Mouse (Mus musculus): Measurements from ENCODE around the gene Cux1. TPM values are rescaled to one million over a fixed set of nuclear protein-coding genes. Genes with fewer than 3 reads are reported as not detected.
A peak's percentile ranks its signal among the peaks of the same experiment; 100 is the strongest.

Cux1 gene
- total and polyA plus RNA-seq, 3 experiments: 46.8 to 101 (median 85.8) TPM

GRCm38 (mm10) chr5:136456395-136456794, 110.9 kb downstream of the Cux1 start:
- H3K9ac ChIP-seq (ENCODE audit: low read depth, low read length): no peak overlapping the region
- no peak for DNase-seq
- intact Hi-C loops (cut with DNase I): no loop called here
- H3K4me3 ChIP-seq: no peak overlapping the region
- H3K79me2 ChIP-seq (replicated peaks; ENCODE audit: control insufficient read depth, insufficient read depth, low read length): no peaks in the 10 kb centered on the region; the same call in 1 of the 2 replicates
- WGBS: 43% methylated on average over 4 of the region's 4 CpGs
- no peak for TF ChIP-seq EP300 (IDR thresholded peaks at IDR 0.05; ENCODE audit: insufficient read depth, low read depth, low read length)
- TF ChIP-seq POLR2A (IDR thresholded peaks at IDR 0.05; ENCODE audit: insufficient read depth, low read depth, low read length): no peak
- no peak for TF ChIP-seq CTCF (IDR thresholded peaks at IDR 0.05)
- no peaks in the 10 kb centered on the region for H3K27me3 ChIP-seq (ENCODE audit: control insufficient read depth, insufficient read depth, low read length)
- no peak overlapping the region for H3K27ac ChIP-seq
- peaks cover 10% of the 10 kb centered on the region for H3K4me1 ChIP-seq (ENCODE audit: control insufficient read depth, insufficient read depth, low read length)
- peaks cover 3% of the 10 kb centered on the region; the same call in 1 of the 2 replicates for H3K36me3 ChIP-seq (ENCODE audit: control insufficient read depth, insufficient read depth, low read length)

DNA sequence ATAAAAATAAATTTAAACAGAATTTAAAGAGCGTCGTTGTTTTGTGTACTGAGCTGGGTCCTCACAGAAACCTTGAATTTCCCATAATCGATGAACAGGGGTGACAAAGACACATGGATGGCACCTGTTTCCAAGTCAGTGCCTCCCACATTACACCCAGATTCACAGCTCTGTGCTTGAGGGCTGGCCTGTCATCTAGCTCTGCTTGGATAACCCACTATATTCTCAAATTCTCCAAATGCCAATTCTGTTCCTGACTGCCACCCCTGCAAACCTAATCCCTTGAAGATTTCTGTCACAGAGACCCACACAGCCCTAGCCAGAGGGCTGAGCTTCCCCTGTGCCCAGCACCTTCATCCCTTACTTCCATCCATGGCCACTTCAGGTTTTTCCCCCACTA, 114.6 kb downstream of the Cux1 start:
- H3K27me3 ChIP-seq (ENCODE audit: control insufficient read depth, insufficient read depth, low read length): no peaks in the 10 kb centered on the region
- DNase-seq: no peak
- no peak overlapping the region for H3K9ac ChIP-seq (ENCODE audit: low read depth, low read length)
- intact Hi-C loops (cut with DNase I): no loop called here
- TF ChIP-seq EP300 (IDR thresholded peaks at IDR 0.05; ENCODE audit: insufficient read depth, low read depth, low read length): no peak
- TF ChIP-seq CTCF (IDR thresholded peaks at IDR 0.05): no peak
- no peak for TF ChIP-seq POLR2A (IDR thresholded peaks at IDR 0.05; ENCODE audit: insufficient read depth, low read depth, low read length)
- no peak overlapping the region for H3K4me3 ChIP-seq
- H3K79me2 ChIP-seq (replicated peaks; ENCODE audit: control insufficient read depth, insufficient read depth, low read length): no peaks in the 10 kb centered on the region; the same call in 1 of the 2 replicates
- H3K4me1 ChIP-seq (ENCODE audit: control insufficient read depth, insufficient read depth, low read length): peaks cover 2% of the 10 kb centered on the region; the same call in 1 of the 2 replicates
- H3K27ac ChIP-seq: no peak overlapping the region
- H3K36me3 ChIP-seq (ENCODE audit: control insufficient read depth, insufficient read depth, low read length): no peaks in the 10 kb centered on the region
- WGBS: 98% methylated on average over 3 of the region's 3 CpGs

DNA sequence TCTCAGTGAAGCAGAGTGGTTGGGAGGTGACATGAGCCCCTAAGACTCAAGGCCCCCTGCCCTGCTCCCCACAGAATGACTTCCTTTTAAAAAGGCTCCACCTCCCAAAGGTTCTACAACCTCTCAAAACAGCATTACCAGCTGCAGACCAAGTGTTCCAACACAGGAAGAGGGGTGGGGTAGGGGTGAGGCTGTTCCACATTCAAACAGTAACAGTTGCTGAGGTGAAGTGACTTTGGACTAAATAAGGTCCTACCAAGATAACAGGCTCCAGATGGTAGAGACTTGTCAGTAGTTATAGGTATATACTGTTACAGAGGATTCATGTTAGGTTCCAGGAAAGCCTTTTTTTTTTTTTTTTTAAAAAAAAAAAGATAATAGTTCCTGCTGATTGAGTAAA, 117.5 kb downstream of the Cux1 start:
- Histone ChIP-seq H3K27ac (no peak overlapping the region), H3K79me2 (replicated peaks; ENCODE audit: control insufficient read depth, insufficient read depth, low read length) (no peaks in the 10 kb centered on the region; the same call in 1 of the 2 replicates), H3K27me3 (ENCODE audit: control insufficient read depth, insufficient read depth, low read length) (no peaks in the 10 kb centered on the region), H3K9ac (ENCODE audit: low read depth, low read length) (no peak overlapping the region), H3K36me3 (ENCODE audit: control insufficient read depth, insufficient read depth, low read length) (no peaks in the 10 kb centered on the region), H3K4me3 (no peak overlapping the region), H3K4me1 (ENCODE audit: control insufficient read depth, insufficient read depth, low read length) (peaks cover 1% of the 10 kb centered on the region; the same call in 1 of the 2 replicates)
- no peak for DNase-seq
- TF ChIP-seq POLR2A (IDR thresholded peaks at IDR 0.05; ENCODE audit: insufficient read depth, low read depth, low read length) (no peak), EP300 (IDR thresholded peaks at IDR 0.05; ENCODE audit: insufficient read depth, low read depth, low read length) (no peak), CTCF (IDR thresholded peaks at IDR 0.05) (no peak)
- intact Hi-C loops (cut with DNase I): loop anchor here (1.0 kb wide), 1 partner anchor 8 kb away; no protein-coding TSS in a partner anchor

DNA sequence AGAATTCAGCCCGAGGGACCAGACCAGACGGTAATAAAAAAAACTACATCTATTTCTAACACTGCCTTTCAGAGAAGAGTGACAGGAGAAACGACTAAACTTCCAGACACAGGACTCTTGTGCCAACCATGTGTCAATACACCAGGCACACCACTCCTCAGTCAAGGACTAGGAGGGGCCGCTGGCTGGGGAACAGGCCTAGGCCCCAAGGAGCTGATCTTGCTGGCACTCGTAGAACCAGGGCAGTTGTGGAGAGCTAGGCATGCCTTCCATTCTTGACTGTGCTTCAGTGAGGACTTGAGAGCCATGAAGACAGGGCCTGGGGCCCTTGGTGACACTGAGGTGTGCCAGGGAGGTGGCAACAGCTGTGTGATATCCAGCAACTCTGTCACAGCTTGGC, 121.3 kb downstream of the Cux1 start:
- no peaks in the 10 kb centered on the region; the same call in 1 of the 2 replicates for H3K79me2 ChIP-seq (replicated peaks; ENCODE audit: control insufficient read depth, insufficient read depth, low read length)
- H3K4me1 ChIP-seq (ENCODE audit: control insufficient read depth, insufficient read depth, low read length): peaks cover 7% of the 10 kb centered on the region
- 60% methylated on average over 5 of the region's 5 CpGs for WGBS
- no peak overlapping the region for H3K9ac ChIP-seq (ENCODE audit: low read depth, low read length)
- DNase-seq: no peak
- no peak for TF ChIP-seq POLR2A (IDR thresholded peaks at IDR 0.05; ENCODE audit: insufficient read depth, low read depth, low read length)
- TF ChIP-seq EP300 (IDR thresholded peaks at IDR 0.05; ENCODE audit: insufficient read depth, low read depth, low read length): no peak
- intact Hi-C loops (cut with DNase I): no loop called here
- H3K27ac ChIP-seq: no peak overlapping the region
- H3K36me3 ChIP-seq (ENCODE audit: control insufficient read depth, insufficient read depth, low read length): no peaks in the 10 kb centered on the region
- no peaks in the 10 kb centered on the region for H3K27me3 ChIP-seq (ENCODE audit: control insufficient read depth, insufficient read depth, low read length)
- H3K4me3 ChIP-seq: no peak overlapping the region

DNA sequence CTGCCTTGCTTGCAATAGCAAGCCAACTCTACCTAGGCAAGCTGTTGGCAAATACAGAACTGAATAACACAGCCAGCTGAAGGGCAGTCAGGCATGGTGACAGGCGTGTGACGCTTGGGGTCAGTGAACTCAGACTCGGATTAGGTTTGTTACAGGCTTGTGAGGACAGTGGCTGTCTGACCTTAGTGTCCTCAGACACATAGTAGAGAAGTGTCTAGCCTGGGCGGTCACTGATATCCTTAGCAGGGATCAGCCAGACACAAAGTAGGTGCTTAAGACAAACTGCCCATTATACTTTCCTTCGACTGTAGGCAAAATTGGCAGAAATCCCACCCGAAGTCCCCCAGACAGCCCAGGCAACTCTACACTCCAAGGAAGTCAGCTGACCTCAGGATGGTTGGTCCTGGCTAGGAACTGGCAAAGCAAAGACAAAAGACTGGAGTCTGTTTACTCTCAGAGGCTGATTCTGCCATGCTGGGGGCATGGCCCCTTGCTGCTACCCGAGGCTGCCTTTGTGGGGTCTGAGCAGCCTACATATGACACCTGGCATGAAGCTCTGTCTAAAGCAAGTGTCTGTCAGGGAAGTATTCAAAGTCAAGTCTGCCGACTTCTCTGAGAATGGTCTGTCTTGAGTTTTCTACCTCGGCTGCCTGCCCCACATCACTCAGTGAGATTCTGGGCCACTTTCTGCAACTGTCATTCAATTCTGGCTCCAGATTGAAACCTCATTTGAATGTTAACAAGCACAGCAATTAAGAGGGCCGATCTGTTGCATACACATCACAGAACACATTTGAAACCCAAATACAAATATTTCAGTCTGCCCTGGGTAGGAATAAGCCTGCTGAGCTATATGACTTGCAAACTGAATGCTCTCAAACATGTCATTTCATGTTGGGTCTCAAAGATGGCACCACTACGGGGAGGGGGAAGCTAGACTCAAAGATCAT, 124.8 kb downstream of the Cux1 start:
- H3K4me1 ChIP-seq (ENCODE audit: control insufficient read depth, insufficient read depth, low read length): peaks cover 6% of the 10 kb centered on the region
- intact Hi-C loops (cut with DNase I): no loop called here
- 65% methylated on average over 11 of the region's 11 CpGs for WGBS
- H3K9ac ChIP-seq (ENCODE audit: low read depth, low read length): no peak overlapping the region
- H3K27me3 ChIP-seq (ENCODE audit: control insufficient read depth, insufficient read depth, low read length): no peaks in the 10 kb centered on the region
- H3K79me2 ChIP-seq (replicated peaks; ENCODE audit: control insufficient read depth, insufficient read depth, low read length): no peaks in the 10 kb centered on the region; the same call in 1 of the 2 replicates
- peak in 1 of 2 experiments; percentile 48 for DNase-seq
- H3K4me3 ChIP-seq: no peak overlapping the region
- peak overlapping the region; percentile 28 for H3K27ac ChIP-seq
- H3K36me3 ChIP-seq (ENCODE audit: control insufficient read depth, insufficient read depth, low read length): no peaks in the 10 kb centered on the region
- TF ChIP-seq EP300 (IDR thresholded peaks at IDR 0.05; ENCODE audit: insufficient read depth, low read depth, low read length) (peak; percentile 73; the same call in 1 of the 2 replicates), POLR2A (IDR thresholded peaks at IDR 0.05; ENCODE audit: insufficient read depth, low read depth, low read length) (no peak), CTCF (IDR thresholded peaks at IDR 0.05) (no peak)

DNA sequence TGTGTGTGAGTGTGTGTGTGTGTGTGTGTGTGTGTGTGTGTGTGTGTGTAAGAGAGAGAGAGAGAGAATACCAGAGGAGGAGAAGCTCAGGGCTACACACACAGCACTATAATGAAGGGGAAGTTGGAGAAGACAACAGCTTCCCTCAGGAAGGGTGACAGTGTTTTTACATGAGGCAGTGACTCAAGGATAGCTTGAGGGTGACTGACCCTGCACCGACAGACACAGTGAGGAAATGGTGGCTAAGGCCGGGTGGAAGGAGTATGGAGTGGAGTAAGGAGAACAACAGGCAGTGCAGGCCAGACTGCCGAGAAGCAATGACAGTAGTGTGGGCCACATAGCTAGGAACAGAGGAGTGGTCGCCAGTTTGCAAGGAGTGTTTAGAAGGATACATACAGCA, 137.6 kb downstream of the Cux1 start:
- no peak for DNase-seq
- H3K27ac ChIP-seq: no peak overlapping the region
- H3K4me1 ChIP-seq (ENCODE audit: control insufficient read depth, insufficient read depth, low read length): peaks cover 19% of the 10 kb centered on the region
- H3K27me3 ChIP-seq (ENCODE audit: control insufficient read depth, insufficient read depth, low read length): no peaks in the 10 kb centered on the region
- H3K79me2 ChIP-seq (replicated peaks; ENCODE audit: control insufficient read depth, insufficient read depth, low read length): no peaks in the 10 kb centered on the region
- WGBS: 65% methylated on average over 4 of the region's 4 CpGs
- no peak overlapping the region for H3K9ac ChIP-seq (ENCODE audit: low read depth, low read length)
- TF ChIP-seq EP300 (IDR thresholded peaks at IDR 0.05; ENCODE audit: insufficient read depth, low read depth, low read length) (no peak), POLR2A (IDR thresholded peaks at IDR 0.05; ENCODE audit: insufficient read depth, low read depth, low read length) (no peak), CTCF (IDR thresholded peaks at IDR 0.05) (no peak)
- intact Hi-C loops (cut with DNase I): loop anchor here (5.0 kb wide), 2 partner anchors 33 to 47 kb away; no protein-coding TSS in a partner anchor
- no peak overlapping the region for H3K4me3 ChIP-seq
- no peaks in the 10 kb centered on the region; the same call in 1 of the 2 replicates for H3K36me3 ChIP-seq (ENCODE audit: control insufficient read depth, insufficient read depth, low read length)
